Mouse (Mus musculus) megakaryocyte, embryonic 14.5 days (primary cell): ENCODE measurements around the gene Spg21.

Experiments
- FLI1 ChIP-seq: IDR thresholded peaks from 2 replicates; pipeline ENCODE4 v1.6.1; 2012; ENCODE audit warnings: low read length, inconsistent platforms, mixed read lengths
- GATA1 ChIP-seq: IDR thresholded peaks from 3 replicates; pipeline ENCODE4 v1.6.1; 2012; ENCODE audit warnings: mixed read lengths, low read length, inconsistent platforms, borderline replicate concordance

DNA sequence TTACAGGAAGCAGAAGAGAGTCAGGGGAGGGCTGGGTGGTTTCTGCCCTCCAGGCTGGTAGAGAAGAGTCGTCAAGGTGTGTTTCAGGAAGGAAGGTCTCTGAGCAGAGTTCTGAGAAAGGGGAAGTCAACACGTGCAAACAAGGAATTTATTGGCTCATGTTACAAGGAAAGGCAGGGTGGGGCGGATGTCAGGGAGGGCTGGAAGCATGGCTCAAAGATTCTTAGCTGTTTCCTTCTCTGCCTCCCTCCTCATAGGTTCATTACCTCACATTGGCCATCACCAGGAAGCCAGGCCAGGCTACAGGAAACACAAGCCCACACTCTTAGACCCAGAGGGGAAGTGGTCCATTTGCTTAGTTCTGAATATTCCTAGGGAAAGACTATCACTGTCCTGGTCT, 36.4 kb upstream of the Spg21 start:
- no peak for TF ChIP-seq GATA1
- TF ChIP-seq FLI1, result no peak
